Mouse (Mus musculus) E14TG2a.4 (cell line): ENCODE results near the gene Car7.

ENCODE experiments used
- H3K27me3 ChIP-seq: 2 replicates; pipeline ENCODE4 v1.6.1; 2014; ENCODE audit warnings: low read length, control low read depth; ENCODE audit not compliant: insufficient read depth
- H3K36me3 ChIP-seq: 2 replicates; pipeline ENCODE4 v1.6.1; 2014; ENCODE audit warnings: low read length, control low read depth; ENCODE audit not compliant: insufficient read depth
- H3K4me1 ChIP-seq: replicated peaks from 2 replicates; pipeline ENCODE4 v1.6.1; 2014; ENCODE audit warnings: low read depth, low read length, control low read depth
- H3K4me3 ChIP-seq: replicated peaks from 2 replicates; pipeline ENCODE4 v1.5.1; 2014; ENCODE audit warnings: mild to moderate bottlenecking, low read length
- H3K9me3 ChIP-seq: 2 replicates; pipeline ENCODE4 v1.6.1; 2014; ENCODE audit warnings: low read length, control low read depth
- CTCF ChIP-seq: conservative IDR thresholded peaks from 2 replicates; pipeline ENCODE4 v1.5.1; 2014; ENCODE audit warnings: low read length
- NANOG ChIP-seq: IDR thresholded peaks from 2 replicates; pipeline ENCODE4 v1.6.1; 2014; ENCODE audit warnings: borderline replicate concordance, low read length, mixed read lengths
- POU5F1 ChIP-seq: IDR thresholded peaks from 2 replicates; pipeline ENCODE4 v1.6.1; 2014; ENCODE audit warnings: low read length, borderline replicate concordance

The Car7 gene

DNA sequence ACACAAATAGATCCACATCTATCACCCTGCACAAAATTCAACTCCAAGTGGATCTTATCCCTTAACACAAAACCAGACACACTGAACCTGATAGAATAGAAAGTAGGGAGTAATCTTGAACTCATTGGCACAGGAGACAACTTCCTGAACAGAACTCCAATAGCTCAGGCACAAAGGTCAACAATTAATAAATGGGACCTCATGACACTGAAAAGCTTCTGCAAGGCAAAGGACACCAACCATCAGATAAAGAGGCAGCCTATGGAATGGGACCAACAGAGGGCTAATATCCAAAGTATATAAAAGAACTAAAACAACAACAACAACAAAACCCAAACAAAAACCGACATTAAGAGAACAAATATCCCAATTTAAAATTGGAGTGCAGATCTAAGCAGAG is 50.0 kb downstream of the Car7 start:
- H3K36me3 ChIP-seq, result no peaks in the 10 kb centered on the region
- H3K9me3 ChIP-seq, result 0 out of 2 replicates have a peak, but pooled peaks cover 8% of the 10 kb centered on the region
- H3K4me3 ChIP-seq, result no peak overlapping the region
- TF ChIP-seq POU5F1 (no peak), NANOG (no peak), CTCF (no peak)
- H3K4me1 ChIP-seq, result no peaks in the 10 kb centered on the region; the same call in 1 of the 2 replicates
- no peaks in the 10 kb centered on the region for H3K27me3 ChIP-seq

DNA sequence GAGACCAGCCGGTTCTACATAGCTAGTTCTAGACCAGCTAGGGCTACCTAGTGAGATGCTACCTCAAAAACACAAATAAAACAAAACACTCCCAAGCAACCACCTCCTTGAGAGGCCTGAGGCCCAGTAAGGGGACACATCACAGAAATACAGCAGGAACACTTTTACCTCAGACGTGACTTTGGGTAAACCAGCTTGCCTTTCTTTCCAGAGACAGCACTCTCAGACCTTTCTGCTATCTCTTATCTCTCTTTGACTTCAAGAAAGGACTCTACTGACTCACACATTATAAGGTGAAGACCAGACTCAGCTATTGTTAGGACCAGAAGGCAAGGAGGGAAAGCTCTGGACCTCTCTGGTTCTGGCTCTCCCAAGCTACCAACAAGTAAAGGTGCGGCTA is 55.8 kb downstream of the Car7 start:
- H3K9me3 ChIP-seq, result no peaks in the 10 kb centered on the region
- no peak for TF ChIP-seq CTCF
- TF ChIP-seq POU5F1, result no peak
- no peak for TF ChIP-seq NANOG
- H3K27me3 ChIP-seq, result peaks cover 5% of the 10 kb centered on the region; the same call in 1 of the 2 replicates
- H3K36me3 ChIP-seq, result peaks cover 20% of the 10 kb centered on the region
- H3K4me3 ChIP-seq, result no peak overlapping the region
- peaks cover 42% of the 10 kb centered on the region for H3K4me1 ChIP-seq

DNA sequence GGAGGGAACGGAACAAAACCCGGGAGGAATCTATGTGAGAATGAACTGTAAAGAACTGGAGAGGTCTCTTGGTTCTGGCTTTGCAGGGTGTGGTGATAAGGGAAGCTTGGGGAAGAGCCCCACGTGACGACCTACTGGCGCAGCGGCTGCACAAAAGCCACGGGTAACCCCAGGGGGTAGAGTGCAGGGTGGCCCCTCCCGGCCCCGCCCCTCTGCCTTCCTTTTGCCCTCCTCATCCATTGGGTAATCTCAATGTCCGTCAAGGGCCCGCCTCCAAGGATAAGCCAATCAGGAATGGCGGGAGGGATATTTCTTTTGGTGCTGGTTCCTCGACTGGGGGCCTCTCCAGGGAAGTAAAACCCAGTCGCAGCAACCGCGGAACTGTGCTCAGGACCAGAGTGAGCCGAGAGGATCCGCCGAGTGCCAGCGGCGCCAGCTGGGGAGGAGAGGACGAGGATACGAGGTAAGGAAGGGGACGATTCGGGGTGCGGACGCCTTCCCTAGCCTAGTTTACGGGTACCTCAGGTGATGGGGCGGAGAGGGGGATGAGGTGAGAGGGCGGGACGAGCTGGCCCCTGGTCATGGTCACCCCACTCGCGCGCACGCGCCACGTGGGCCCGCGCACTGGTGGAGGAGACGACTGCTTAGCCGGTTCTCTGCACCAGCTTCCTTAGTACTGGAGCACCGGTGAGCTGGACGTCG is 56.8 kb downstream of the Car7 start, which contains the start of gene Pdp2:
Pdp2 (plus strand) TSS at position 319 of the 702 bp plus-strand sequence.
- peaks cover 5% of the 10 kb centered on the region; the same call in 1 of the 2 replicates for H3K27me3 ChIP-seq
- H3K9me3 ChIP-seq, result no peaks in the 10 kb centered on the region
- no peak for TF ChIP-seq CTCF
- TF ChIP-seq POU5F1, result no peak
- TF ChIP-seq NANOG, result no peak
- H3K4me1 ChIP-seq, result peaks cover 49% of the 10 kb centered on the region
- peak within 1 kb of the TSS; percentile 88 for H3K4me3 ChIP-seq
- peaks cover 29% of the 10 kb centered on the region for H3K36me3 ChIP-seq

DNA sequence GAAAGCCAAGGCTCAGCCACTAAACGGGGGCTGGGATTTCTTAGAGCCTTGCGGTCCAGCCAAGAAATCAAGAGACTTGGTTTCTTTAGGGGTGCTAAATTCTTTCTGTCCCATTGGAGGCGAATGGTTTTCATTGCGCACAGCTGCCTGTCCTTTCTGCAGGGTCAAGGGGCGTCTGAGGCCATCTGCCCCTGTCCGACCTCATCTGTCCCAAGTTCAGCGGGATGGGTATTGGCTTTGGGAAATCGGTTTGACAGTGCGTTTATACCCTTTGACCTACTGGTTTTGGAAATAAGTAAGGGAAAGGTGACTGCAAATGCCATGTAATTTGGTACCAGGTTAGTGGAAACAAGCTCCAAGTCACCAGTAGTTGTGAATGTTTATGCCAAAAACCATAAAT is 57.4 kb downstream of the Car7 start:
- no peak for TF ChIP-seq CTCF
- no peak for TF ChIP-seq NANOG
- TF ChIP-seq POU5F1, result no peak
- Histone ChIP-seq H3K4me1 (peaks cover 52% of the 10 kb centered on the region), H3K9me3 (no peaks in the 10 kb centered on the region), H3K36me3 (peaks cover 35% of the 10 kb centered on the region), H3K4me3 (peak overlapping the region; percentile 88), H3K27me3 (peaks cover 5% of the 10 kb centered on the region; the same call in 1 of the 2 replicates)

DNA sequence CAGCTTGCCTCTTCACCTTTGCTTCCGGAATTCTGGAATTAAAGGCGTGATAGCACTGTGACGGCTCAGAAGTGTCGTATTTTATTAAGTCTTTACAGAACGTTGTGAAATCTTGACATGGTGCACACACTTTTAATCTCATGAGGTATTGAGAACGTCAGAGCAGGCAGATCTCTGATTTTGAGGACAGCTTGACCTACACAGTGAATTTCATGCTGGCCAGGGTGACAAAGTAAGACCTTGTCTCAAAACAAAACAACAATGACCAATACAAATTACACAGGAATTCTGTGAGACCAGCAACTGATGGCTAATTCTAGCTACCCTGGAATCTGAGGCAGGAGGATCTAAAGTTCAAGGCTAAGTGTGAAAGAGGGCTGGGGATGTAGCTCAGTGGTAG is 58.1 kb downstream of the Car7 start:
- H3K36me3 ChIP-seq, result peaks cover 41% of the 10 kb centered on the region
- peaks cover 52% of the 10 kb centered on the region for H3K4me1 ChIP-seq
- no peak for TF ChIP-seq NANOG
- no peak for TF ChIP-seq POU5F1
- TF ChIP-seq CTCF, result no peak
- peaks cover 5% of the 10 kb centered on the region; the same call in 1 of the 2 replicates for H3K27me3 ChIP-seq
- H3K4me3 ChIP-seq, result peak overlapping the region; percentile 88; the same call in 1 of the 2 replicates
- H3K9me3 ChIP-seq, result no peaks in the 10 kb centered on the region

DNA sequence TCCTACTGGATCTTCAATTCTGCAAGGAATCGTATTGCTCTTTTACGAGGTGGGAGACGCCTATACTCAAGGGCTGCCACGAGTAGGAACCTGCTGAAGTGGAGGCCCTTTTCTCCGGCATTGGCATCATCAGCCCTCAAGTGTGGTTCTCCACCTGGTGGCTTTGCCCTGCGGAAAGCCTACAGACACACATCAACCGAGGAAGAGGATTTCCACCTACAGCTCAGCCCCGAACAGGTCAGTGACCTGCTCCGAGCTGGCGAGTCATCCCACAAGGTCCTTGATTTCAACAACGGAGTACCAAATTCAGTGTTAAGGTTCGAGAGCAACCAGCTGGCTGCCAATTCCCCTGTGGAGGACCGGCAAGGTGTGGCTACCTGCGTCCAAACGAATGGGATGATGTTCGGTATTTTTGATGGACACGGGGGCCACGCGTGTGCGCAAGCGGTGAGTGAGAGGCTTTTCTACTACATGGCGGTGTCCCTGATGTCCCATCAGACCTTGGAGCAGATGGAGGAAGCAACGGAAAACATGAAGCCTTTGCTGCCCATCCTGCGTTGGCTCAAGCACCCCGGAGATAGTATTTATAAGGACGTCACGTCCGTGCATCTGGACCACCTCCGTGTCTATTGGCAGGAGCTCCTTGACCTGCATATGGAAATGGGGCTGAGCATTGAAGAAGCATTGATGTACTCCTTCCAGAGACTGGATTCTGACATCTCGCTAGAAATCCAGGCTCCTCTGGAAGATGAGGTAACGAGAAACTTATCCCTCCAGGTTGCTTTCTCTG is 59.2 kb downstream of the Car7 start:
- TF ChIP-seq NANOG (no peak), POU5F1 (no peak), CTCF (no peak)
- H3K4me3 ChIP-seq, result 0 out of 2 replicates have a peak overlapping the region, but pooled peaks have one; percentile 7
- no peaks in the 10 kb centered on the region for H3K9me3 ChIP-seq
- peaks cover 47% of the 10 kb centered on the region for H3K36me3 ChIP-seq
- peaks cover 55% of the 10 kb centered on the region for H3K4me1 ChIP-seq
- peaks cover 5% of the 10 kb centered on the region; the same call in 1 of the 2 replicates for H3K27me3 ChIP-seq

DNA sequence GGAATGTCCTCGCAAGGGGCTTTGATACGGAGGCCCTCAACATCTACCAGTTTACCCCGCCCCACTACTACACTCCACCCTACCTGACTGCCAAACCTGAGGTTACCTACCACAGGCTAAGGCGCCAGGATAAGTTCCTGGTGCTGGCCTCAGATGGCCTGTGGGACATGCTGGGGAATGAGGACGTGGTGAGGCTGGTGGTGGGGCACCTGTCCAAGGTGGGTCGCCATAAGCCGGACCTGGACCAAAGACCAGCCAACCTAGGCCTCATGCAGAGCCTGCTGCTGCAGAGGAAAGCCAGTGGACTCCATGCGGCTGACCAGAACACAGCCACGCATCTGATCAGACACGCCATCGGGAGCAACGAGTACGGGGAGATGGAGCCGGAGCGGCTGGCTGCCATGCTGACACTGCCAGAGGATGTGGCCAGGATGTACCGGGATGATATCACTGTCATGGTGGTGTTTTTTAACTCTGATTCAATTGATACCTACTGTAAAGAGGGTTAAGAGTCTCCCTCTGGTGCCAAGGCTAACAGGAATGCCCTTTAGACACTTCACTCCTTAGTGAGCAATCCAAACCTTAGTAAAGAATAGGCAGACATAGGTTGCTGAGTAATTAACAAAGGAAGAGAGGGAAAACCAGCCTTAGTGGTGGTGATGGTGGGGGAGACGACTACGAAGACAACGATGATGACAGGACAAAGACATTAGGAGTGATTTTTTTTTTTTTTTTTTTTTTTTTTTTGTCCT is 60.3 kb downstream of the Car7 start:
- peaks cover 55% of the 10 kb centered on the region for H3K4me1 ChIP-seq
- H3K27me3 ChIP-seq, result peaks cover 5% of the 10 kb centered on the region; the same call in 1 of the 2 replicates
- H3K9me3 ChIP-seq, result no peaks in the 10 kb centered on the region
- H3K36me3 ChIP-seq, result peaks cover 47% of the 10 kb centered on the region
- no peak for TF ChIP-seq POU5F1
- no peak for TF ChIP-seq NANOG
- TF ChIP-seq CTCF, result no peak
- H3K4me3 ChIP-seq, result 0 out of 2 replicates have a peak overlapping the region, but pooled peaks have one; percentile 7
